Mouse (Mus musculus): ENCODE measurements around the gene Efnb3. TPM values are rescaled to one million over a fixed set of nuclear protein-coding genes. Genes with fewer than 3 reads are reported as not detected.

Gene Efnb3
- total and polyA plus RNA-seq, 3 experiments: 0.23 to 0.72 TPM; not detected in 1

GRCm38 (mm10) chr11:69564391-69564790 is 4.4 kb upstream of the Efnb3 start:
- Histone ChIP-seq H3K79me2 (ENCODE audit: control insufficient read depth, insufficient read depth, low read length, poor library complexity) (no peaks in the 10 kb centered on the region), H3K4me1 (ENCODE audit: control insufficient read depth in 1 of 2, insufficient read depth in 2 of 2, low read length in 2 of 2) (no peaks in the 10 kb centered on the region), H3K27ac (ENCODE audit: control insufficient read depth, low read depth, low read length) (no peak overlapping the region), H3K36me3 (ENCODE audit: control insufficient read depth in 1 of 2, insufficient read depth in 2 of 2, low read length in 2 of 2) (peaks cover 0 to 14% of the 10 kb centered on the region in 2 experiments; a peak in 2 of 4 replicates), H3K4me3 (ENCODE audit: control insufficient read depth in 1 of 2, insufficient read depth in 1 of 2, low read depth in 2 of 2, low read length in 2 of 2) (no peak overlapping the region), H3K9me3 (replicated peaks; ENCODE audit: insufficient read depth, low read length) (no peaks in the 10 kb centered on the region), H3K27me3 (ENCODE audit: control insufficient read depth in 1 of 2, insufficient read depth in 2 of 2, low read length in 2 of 2) (no peaks in the 10 kb centered on the region), H3K9ac (ENCODE audit: control insufficient read depth, low read depth, low read length, poor library complexity, severe bottlenecking) (no peak overlapping the region)
- DNase-seq (ENCODE audit: low read depth, low spot score): no peak
- TF ChIP-seq MXI1 (IDR thresholded peaks at IDR 0.05; ENCODE audit: low read depth, low read length) (no peak), SIN3A (IDR thresholded peaks at IDR 0.05; ENCODE audit: low read length) (no peak), USF2 (IDR thresholded peaks at IDR 0.05; ENCODE audit: borderline replicate concordance in 1 of 2, insufficient read depth in 1 of 2, low read depth in 1 of 2, low read length in 2 of 2) (no peak), E2F4 (IDR thresholded peaks at IDR 0.05; ENCODE audit: borderline replicate concordance, low read depth, low read length) (no peak)

DNA sequence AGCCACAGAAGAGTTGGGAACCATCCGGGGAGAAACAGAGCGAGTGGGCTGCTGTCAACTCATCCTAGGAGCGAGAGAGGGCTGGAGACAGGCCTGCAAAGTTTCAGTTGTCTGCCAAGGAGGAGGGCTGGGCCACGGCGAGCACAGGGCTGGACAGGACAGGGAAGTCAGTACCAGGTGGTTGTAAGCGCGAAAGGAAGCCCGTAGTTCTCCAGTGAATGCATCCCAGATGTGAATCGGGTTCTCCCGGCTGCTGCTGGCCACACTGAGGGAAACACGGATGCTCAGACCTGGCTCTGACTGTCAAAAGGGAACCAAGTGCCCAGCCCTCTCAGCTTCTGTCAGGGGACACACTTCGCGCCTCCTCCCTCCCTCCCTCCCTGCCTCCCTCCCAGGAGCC is 3.4 kb upstream of the Efnb3 start:
- Histone ChIP-seq H3K36me3 (ENCODE audit: control insufficient read depth in 1 of 2, insufficient read depth in 2 of 2, low read length in 2 of 2) (peaks cover 0 to 11% of the 10 kb centered on the region in 2 experiments; a peak in 2 of 4 replicates), H3K4me3 (ENCODE audit: control insufficient read depth in 1 of 2, insufficient read depth in 1 of 2, low read depth in 2 of 2, low read length in 2 of 2) (no peak overlapping the region)
- TF ChIP-seq ELF1 (IDR thresholded peaks at IDR 0.05; ENCODE audit: low read depth, low read length) (no peak), TAL1 (IDR thresholded peaks at IDR 0.05; ENCODE audit: low read length) (no peak), GATA1 (IDR thresholded peaks at IDR 0.05; ENCODE audit: low read depth, low read length) (no peak), NRF1 (IDR thresholded peaks at IDR 0.05; ENCODE audit: insufficient read depth, low read depth, low read length, poor library complexity, severe bottlenecking) (no peak), SMC3 (IDR thresholded peaks at IDR 0.05; ENCODE audit: low read depth, low read length) (no peak), ZNF384 (IDR thresholded peaks at IDR 0.05; ENCODE audit: low read depth, low read length) (no peak), MAZ (IDR thresholded peaks at IDR 0.05; ENCODE audit: low read depth, low read length) (no peak), MYB (IDR thresholded peaks at IDR 0.05; ENCODE audit: low read depth, low read length) (no peak), JUND (IDR thresholded peaks at IDR 0.05; ENCODE audit: low read depth, low read length) (no peak), POLR2AphosphoS5 (IDR thresholded peaks at IDR 0.05; ENCODE audit: borderline replicate concordance, low read depth, low read length) (no peak), CHD1 (IDR thresholded peaks at IDR 0.05; ENCODE audit: low read depth, low read length) (no peak), EP300 (IDR thresholded peaks at IDR 0.05; ENCODE audit: low read depth in 1 of 2, low read length in 2 of 2) (no peak)

More for the DNA sequence above, 3.4 kb upstream of the Efnb3 start:
- Histone ChIP-seq H3K27me3 (ENCODE audit: control insufficient read depth in 1 of 2, insufficient read depth in 2 of 2, low read length in 2 of 2) (no peaks in the 10 kb centered on the region), H3K27ac (ENCODE audit: control insufficient read depth, low read depth, low read length) (no peak overlapping the region), H3K9me3 (replicated peaks; ENCODE audit: insufficient read depth, low read length) (no peaks in the 10 kb centered on the region), H3K79me2 (ENCODE audit: control insufficient read depth, insufficient read depth, low read length, poor library complexity) (no peaks in the 10 kb centered on the region), H3K9ac (ENCODE audit: control insufficient read depth, low read depth, low read length, poor library complexity, severe bottlenecking) (no peak overlapping the region), H3K4me1 (ENCODE audit: control insufficient read depth in 1 of 2, insufficient read depth in 2 of 2, low read length in 2 of 2) (no peaks in the 10 kb centered on the region)
- no peak for DNase-seq (ENCODE audit: low read depth, low spot score)

Data from MEL (cell line).